Mouse (Mus musculus) heart, adult 2 months (tissue): ENCODE data around the gene Ankrd54.

Experiments
- CTCF ChIP-seq: fragments of 200-600 bp; IDR thresholded peaks from 2 replicates; pipeline ENCODE4 v1.8.1; 2022; ENCODE audit warnings: antibody characterized with exemption, mild to moderate bottlenecking, moderate library complexity
- EP300 ChIP-seq: fragments of 200-500 bp; IDR thresholded peaks from 2 replicates; pipeline ENCODE4 v1.6.1; 2011; ENCODE audit warnings: low read depth, low read length, control low read depth; ENCODE audit not compliant: insufficient read depth
- POLR2A ChIP-seq: fragments of 200-500 bp; IDR thresholded peaks from 2 replicates; pipeline ENCODE4 v1.6.1; 2011; ENCODE audit warnings: mild to moderate bottlenecking, low read depth, low read length, control low read depth; ENCODE audit not compliant: insufficient read depth

GRCm38 (mm10) chr15:79097135-79097534, 34.4 kb upstream of the Ankrd54 start:
- TF ChIP-seq CTCF: no peak
- TF ChIP-seq POLR2A: no peak
- no peak for TF ChIP-seq EP300
